Mouse (Mus musculus) C2C12 (cell line): Measurements from ENCODE around the gene Onecut1.

Source experiments
- CTCF ChIP-seq: IDR thresholded peaks from one replicate; pipeline ENCODE4 v1.5.1; 2011; ENCODE audit not compliant: control insufficient read depth, insufficient read depth, insufficient read length
- MYOG ChIP-seq: IDR thresholded peaks from one replicate; pipeline ENCODE4 v1.6.1; 2011; ENCODE audit not compliant: control insufficient read depth, insufficient read length; ENCODE audit errors: extremely low read depth

DNA sequence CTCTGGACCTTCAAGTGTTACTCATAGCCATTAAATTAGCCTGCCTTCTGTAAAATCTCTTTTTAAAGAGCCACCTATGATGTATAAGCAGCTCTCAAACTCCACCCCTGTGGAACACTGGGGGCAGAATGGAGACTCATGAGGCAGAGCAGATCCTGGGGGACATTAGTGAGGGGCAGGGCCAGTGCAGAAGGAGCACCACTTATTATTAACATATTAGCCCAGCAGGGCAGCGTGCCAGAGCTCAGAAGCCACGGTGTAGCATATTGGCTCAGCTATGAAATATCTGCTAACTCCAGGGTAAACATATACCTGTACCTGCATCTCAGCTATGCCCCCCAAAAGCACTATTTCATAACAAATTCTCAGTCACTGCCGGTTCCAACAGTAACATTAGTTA, 32.5 kb upstream of the Onecut1 start:
- TF ChIP-seq CTCF: no peak
- no peak for TF ChIP-seq MYOG
